Mouse (Mus musculus): ENCODE results near the gene Gm4567. TPM values are rescaled to one million over a fixed set of nuclear protein-coding genes. Genes with fewer than 3 reads are reported as not detected.
"Not testable (repeated sequence)": the region's sequence is repeated elsewhere in the genome, so short reads cannot be mapped to it uniquely, and the experiment has no call there.

Gene Gm4567
- total RNA-seq (2021): not detected

- not testable (repeated sequence) for DNase-seq
These were observed at the start of gene Gm4567 for GRCm38 (mm10) chr7:22719610-22720009. Gene Gm4567, minus strand, starts transcription at chr7:22719710.

- DNase-seq: not testable (repeated sequence)
These were observed 41.9 kb upstream of the Gm4567 start, which contains the start of gene Vmn1r157 for GRCm38 (mm10) chr7:22761397-22761796. Gene Vmn1r157, plus strand, starts transcription at chr7:22761697.

GRCm38 (mm10) chr7:22692217-22692616, 27.3 kb downstream of the Gm4567 start, which contains the start of gene Gm8693:
Gene Gm8693, minus strand, starts transcription at chr7:22692317.
- DNase-seq: not testable (repeated sequence)

Other genes starting within 250 kb of the Gm4567 start
- gene Vmn1r151, start 220.0 kb downstream of the Gm4567 start, total RNA-seq (2021): not detected
- gene Vmn1r152, start 196.7 kb downstream of the Gm4567 start, total RNA-seq (2021): not detected
- gene Gm8677, start 184.8 kb downstream of the Gm4567 start, total RNA-seq (2021): not detected
- not detected for gene Gm4201, start 154.4 kb downstream of the Gm4567 start, total RNA-seq (2021)
- not detected for gene Gm4565, start 131.6 kb downstream of the Gm4567 start, total RNA-seq (2021)
- not detected for gene Vmn1r155, start 61.7 kb downstream of the Gm4567 start, total RNA-seq (2021)
- not detected for gene Gm8693, start 27.4 kb downstream of the Gm4567 start, total RNA-seq (2021)
- not detected for gene Vmn1r157, start 42.0 kb upstream of the Gm4567 start, total RNA-seq (2021)
- gene Vmn1r158, start 71.1 kb upstream of the Gm4567 start, total RNA-seq (2021): not detected
- not detected for gene Vmn1r159, start 123.9 kb upstream of the Gm4567 start, total RNA-seq (2021)
- not detected for gene Vmn1r160, start 151.5 kb upstream of the Gm4567 start, total RNA-seq (2021)